Mouse (Mus musculus) forebrain, embryonic 16.5 days (tissue): ENCODE data around the gene Popdc3. TPM values are rescaled to one million over a fixed set of nuclear protein-coding genes. Genes with fewer than 3 reads are reported as not detected.

Experiments used
- ATAC-seq: fragments of 200-750 bp; cut with Nextera tagmentation; 2 replicates; pipeline ENCODE4 v1.8.0; 2017; ENCODE audit warnings: mild to moderate bottlenecking, moderate library complexity
- H3K27ac ChIP-seq: fragments of 300-500 bp; sonication (generic); 2 replicates; pipeline ENCODE4 v1.5.1; 2014; ENCODE audit warnings: low read length, control low read depth
- H3K27me3 ChIP-seq: fragments of 300-500 bp; sonication (generic); replicated peaks from 2 replicates; pipeline ENCODE4 v1.6.1; 2014; ENCODE audit warnings: low read length; ENCODE audit not compliant: control insufficient read depth, insufficient read depth
- H3K36me3 ChIP-seq: fragments of 300-500 bp; sonication (generic); 2 replicates; pipeline ENCODE4 v1.6.1; 2014; ENCODE audit not compliant: control insufficient read depth, insufficient read depth
- H3K4me1 ChIP-seq: fragments of 300-500 bp; sonication (generic); replicated peaks from 2 replicates; pipeline ENCODE4 v1.6.1; 2014; ENCODE audit warnings: low read length; ENCODE audit not compliant: control insufficient read depth, insufficient read depth
- H3K4me2 ChIP-seq: fragments of 300-500 bp; sonication (generic); 2 replicates; pipeline ENCODE4 v1.6.1; 2014; ENCODE audit warnings: mild to moderate bottlenecking, low read length, control low read depth
- H3K4me3 ChIP-seq: fragments of 300-500 bp; sonication (generic); replicated peaks from 2 replicates; pipeline ENCODE4 v1.5.1; 2014; ENCODE audit warnings: mild to moderate bottlenecking, low read length, control low read depth
- H3K9ac ChIP-seq: fragments of 300-500 bp; sonication (generic); replicated peaks from 2 replicates; pipeline ENCODE4 v1.6.1; 2014; ENCODE audit warnings: low read depth, low read length, control low read depth
- H3K9me3 ChIP-seq: fragments of 300-500 bp; sonication (generic); 2 replicates; pipeline ENCODE4 v1.6.1; 2016; ENCODE audit warnings: low read length; ENCODE audit not compliant: control insufficient read depth
- WGBS: fragments of 180-500 bp; shearing (Covaris S2); extraction: QIAGEN DNeasy Blood & Tissue Kit; methylation state at CpG from one replicate; pipeline ENCODE4 v1.1.7; 2014; 5-methylcytosine and 5-hydroxymethylcytosine counted together
- polyA plus RNA-seq: library from polyadenylated mRNA; unstranded; fragments of >200 nt; fragmentation: Nextera tagmentation; extraction: Ambion mirVana; gene quantifications from 2 replicates; pipeline ENCODE4 v1.2.1, GENCODE M21; 2015

The Popdc3 gene
- polyA plus RNA-seq, 1 experiment from 2014 or later, result 0.41 TPM

DNA sequence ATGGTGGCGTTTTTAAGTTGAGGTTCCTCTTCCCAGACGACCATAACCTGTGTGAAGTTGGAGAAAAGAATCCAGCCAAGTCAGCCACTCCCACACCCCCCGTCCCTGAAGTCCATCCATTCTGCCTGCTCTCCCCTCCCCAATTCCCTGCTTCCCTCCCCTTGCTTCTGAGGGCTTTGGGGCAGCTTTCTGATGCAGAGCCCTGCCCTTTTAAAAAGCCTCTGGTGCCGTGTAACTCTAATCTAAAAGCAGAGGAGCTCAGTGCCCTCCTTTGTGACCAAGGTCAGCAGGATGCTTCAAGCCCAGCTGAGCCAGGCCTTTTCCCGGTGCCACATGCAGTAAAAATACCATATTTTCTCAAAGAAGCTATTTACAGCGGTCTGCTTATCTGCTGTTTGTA is 31.1 kb upstream of the Popdc3 start:
- H3K4me1 ChIP-seq, result 0 out of 2 replicates have a peak, but pooled peaks cover 8% of the 10 kb centered on the region
- no peaks in the 10 kb centered on the region for H3K9me3 ChIP-seq
- no peaks in the 10 kb centered on the region for H3K27me3 ChIP-seq
- no peak overlapping the region for H3K9ac ChIP-seq
- ATAC-seq, result no peak
- no peak overlapping the region for H3K27ac ChIP-seq
- 19% methylated on average over 6 of the region's 6 CpGs for WGBS
- no peak overlapping the region for H3K4me2 ChIP-seq
- no peaks in the 10 kb centered on the region for H3K36me3 ChIP-seq
- no peak overlapping the region for H3K4me3 ChIP-seq

DNA sequence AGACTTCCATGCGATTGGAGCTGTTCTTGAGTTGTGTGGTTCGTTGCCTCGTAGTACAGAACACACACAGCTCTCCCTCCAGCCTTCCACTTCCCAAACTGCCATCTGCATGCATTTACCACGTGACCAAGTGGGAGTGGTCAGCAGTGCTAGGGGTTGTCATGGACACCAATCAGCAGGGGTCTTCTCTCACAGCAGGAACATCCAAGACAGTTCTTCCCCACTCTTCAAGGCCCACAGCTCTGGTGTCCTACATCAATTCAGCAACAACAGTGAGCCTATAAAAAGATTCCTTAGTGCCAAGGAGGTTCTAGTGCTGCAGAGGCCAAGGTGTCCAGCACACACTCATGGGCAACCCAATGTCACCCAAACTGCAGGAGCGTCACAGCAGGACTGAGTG is 26.8 kb upstream of the Popdc3 start:
- H3K36me3 ChIP-seq, result peaks cover 6% of the 10 kb centered on the region

DNA sequence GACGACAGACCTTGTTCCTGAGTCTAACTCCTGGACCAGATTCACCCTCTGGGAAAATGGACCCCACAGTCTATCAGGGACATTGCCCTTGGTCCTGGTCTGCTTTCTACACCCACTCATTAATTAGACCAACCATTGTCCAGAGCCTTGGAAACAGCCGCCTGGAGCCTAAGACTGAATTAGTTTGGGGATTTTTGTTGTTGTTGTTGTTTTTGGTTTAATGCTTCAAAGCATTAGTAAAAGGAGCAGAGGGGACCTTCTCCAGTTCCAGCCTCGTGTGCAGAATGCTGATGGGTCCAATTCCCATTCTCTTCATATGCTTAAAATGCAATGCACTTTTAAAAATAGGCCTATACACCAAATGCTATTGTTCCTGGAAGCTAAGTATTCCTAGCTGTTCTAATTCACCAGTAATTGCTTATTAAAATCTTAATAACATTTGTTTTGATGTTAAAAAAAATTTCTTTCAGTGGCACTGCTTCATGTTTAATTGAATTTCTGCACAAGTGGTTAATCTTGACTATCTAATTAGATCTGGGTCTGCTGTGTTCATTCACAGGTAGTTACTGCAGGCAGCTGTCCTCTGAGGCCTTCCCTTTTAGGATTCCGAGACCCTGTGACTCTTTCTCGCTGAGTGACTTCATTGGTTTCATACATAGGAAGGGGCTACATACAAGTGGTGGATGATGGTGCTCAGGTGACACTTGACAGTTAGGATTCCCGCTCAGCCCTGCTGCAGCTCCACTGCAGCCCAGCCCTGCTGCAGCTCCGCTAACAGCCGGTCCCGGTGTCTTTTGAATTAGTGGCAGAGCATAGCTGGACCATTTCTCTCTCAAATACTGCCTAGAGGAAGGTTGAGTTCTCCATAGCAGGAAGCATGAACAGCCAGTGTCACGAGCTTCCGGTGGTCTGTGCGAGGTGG is 25.9 kb upstream of the Popdc3 start:
- peak; percentile 51; the same call in 1 of the 2 replicates for ATAC-seq
- 56% methylated on average over 12 of the region's 12 CpGs for whole genome bisulfite sequencing
- Histone ChIP-seq H3K4me3 (no peak overlapping the region), H3K36me3 (peaks cover 6% of the 10 kb centered on the region), H3K4me2 (no peak overlapping the region), H3K27me3 (no peaks in the 10 kb centered on the region), H3K9ac (no peak overlapping the region), H3K9me3 (no peaks in the 10 kb centered on the region), H3K27ac (no peak overlapping the region), H3K4me1 (0 out of 2 replicates have a peak, but pooled peaks cover 4% of the 10 kb centered on the region)

More for the DNA sequence above, 26.8 kb upstream of the Popdc3 start:
- WGBS, result 61% methylated on average over 5 of the region's 5 CpGs
- 0 out of 2 replicates have a peak, but pooled peaks cover 8% of the 10 kb centered on the region for H3K4me1 ChIP-seq
- no peak overlapping the region for H3K4me2 ChIP-seq
- H3K9me3 ChIP-seq, result no peaks in the 10 kb centered on the region
- H3K9ac ChIP-seq, result no peak overlapping the region
- no peak for ATAC-seq
- no peak overlapping the region for H3K27ac ChIP-seq
- no peaks in the 10 kb centered on the region for H3K27me3 ChIP-seq
- no peak overlapping the region for H3K4me3 ChIP-seq

DNA sequence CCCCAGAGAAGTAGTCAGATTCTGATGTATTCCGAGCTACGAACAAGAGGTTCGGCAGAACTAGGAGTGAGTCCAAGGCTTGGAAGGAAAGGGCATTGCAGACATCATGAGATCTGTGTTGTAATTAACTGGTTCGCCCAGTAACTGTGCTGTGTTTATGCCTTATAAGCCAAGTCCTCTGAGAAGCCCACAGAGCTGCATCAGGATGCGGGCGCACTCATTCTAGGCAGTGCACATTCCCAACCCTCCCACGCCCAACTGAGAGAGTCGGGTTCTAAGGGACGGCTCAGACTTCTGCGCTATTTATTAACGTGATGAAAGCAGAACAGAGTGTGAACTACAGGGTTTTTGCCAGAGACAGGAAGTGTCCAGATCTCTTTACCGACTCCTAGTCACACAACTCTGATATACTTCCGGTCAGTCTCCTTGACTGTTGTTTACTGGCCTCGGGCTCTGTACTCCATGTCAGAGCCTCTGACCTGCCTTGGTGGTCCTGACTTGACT is 23.3 kb upstream of the Popdc3 start:
- WGBS, result 96% methylated on average over 14 of the region's 14 CpGs
- Histone ChIP-seq H3K9ac (no peak overlapping the region), H3K4me1 (0 out of 2 replicates have a peak, but pooled peaks cover 4% of the 10 kb centered on the region), H3K27me3 (no peaks in the 10 kb centered on the region), H3K27ac (no peak overlapping the region), H3K4me2 (no peak overlapping the region), H3K36me3 (peaks cover 18% of the 10 kb centered on the region), H3K4me3 (no peak overlapping the region), H3K9me3 (no peaks in the 10 kb centered on the region)
- no peak for ATAC-seq

DNA sequence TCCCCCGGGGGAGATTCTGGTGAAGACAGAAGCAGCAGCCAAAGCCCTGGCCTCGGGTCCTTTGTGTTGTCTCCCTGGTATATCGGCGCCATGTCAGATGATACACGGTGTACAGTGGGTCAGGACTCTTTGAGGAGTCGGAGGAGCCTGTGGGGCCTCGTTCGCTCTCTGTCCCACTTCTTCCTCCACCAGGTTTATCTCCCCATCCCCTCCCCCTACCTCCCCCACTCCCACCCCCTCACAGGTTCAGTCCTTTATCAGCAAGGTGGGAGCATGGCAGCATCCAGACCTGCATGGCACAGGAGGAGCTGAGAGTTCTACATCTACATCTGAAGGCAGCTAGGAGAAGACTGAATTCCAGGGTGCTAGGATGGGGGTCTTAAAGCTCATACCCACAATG is 12.0 kb upstream of the Popdc3 start:
- Histone ChIP-seq H3K4me3 (no peak overlapping the region), H3K9ac (no peak overlapping the region), H3K36me3 (no peaks in the 10 kb centered on the region), H3K27ac (no peak overlapping the region), H3K9me3 (no peaks in the 10 kb centered on the region), H3K4me1 (no peaks in the 10 kb centered on the region), H3K4me2 (no peak overlapping the region), H3K27me3 (no peaks in the 10 kb centered on the region)
- no peak for ATAC-seq
- WGBS, result 92% methylated on average over 8 of the region's 8 CpGs

DNA sequence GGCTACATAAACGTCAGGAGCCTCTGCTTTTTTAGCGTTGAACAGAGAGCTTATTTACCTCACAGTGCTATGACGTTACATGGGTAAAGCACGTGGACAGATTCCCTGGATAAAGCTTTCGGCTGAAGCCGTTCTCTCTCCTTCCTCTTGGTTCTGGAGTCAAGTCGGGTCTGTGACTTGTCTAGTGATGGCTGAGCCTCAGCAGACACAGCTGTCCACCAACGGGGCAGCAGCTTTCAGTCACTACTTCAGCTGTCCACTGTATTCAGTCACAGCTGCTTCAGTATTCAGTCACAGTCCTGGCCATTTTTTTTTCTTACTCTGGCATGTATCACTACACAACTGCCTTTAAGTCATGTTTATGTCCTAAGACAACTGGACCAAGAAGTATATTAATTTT is 4.0 kb upstream of the Popdc3 start:
- Histone ChIP-seq H3K9ac (no peak overlapping the region), H3K27me3 (no peaks in the 10 kb centered on the region), H3K36me3 (no peaks in the 10 kb centered on the region), H3K4me1 (no peaks in the 10 kb centered on the region), H3K9me3 (no peaks in the 10 kb centered on the region), H3K4me2 (no peak overlapping the region), H3K27ac (no peak overlapping the region), H3K4me3 (no peak overlapping the region)
- ATAC-seq, result no peak
- 93% methylated on average over 8 of the region's 8 CpGs for WGBS

DNA sequence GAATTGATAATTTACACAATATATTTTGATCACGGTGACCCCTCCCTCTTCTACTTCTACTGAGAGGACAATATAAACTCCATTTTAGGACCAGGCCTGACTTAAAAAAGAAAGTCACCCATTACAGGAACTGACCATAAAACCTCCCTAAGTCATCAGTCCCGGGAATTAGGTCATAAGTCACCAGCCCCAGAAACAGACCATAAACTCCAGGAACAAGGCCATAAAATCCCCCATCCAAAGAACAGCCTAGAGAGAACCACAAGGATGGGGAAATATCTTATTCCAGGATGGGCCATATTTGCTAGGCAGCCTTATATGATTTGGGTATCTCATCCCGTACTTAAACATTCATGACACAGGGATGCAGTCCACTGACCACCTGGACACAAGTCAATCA is 3.6 kb upstream of the Popdc3 start:
- 96% methylated on average over 3 of the region's 3 CpGs for WGBS
- Histone ChIP-seq H3K4me1 (no peaks in the 10 kb centered on the region), H3K27me3 (no peaks in the 10 kb centered on the region), H3K27ac (no peak overlapping the region), H3K9ac (no peak overlapping the region), H3K4me3 (no peak overlapping the region), H3K36me3 (no peaks in the 10 kb centered on the region), H3K4me2 (no peak overlapping the region), H3K9me3 (no peaks in the 10 kb centered on the region)
- no peak for ATAC-seq

DNA sequence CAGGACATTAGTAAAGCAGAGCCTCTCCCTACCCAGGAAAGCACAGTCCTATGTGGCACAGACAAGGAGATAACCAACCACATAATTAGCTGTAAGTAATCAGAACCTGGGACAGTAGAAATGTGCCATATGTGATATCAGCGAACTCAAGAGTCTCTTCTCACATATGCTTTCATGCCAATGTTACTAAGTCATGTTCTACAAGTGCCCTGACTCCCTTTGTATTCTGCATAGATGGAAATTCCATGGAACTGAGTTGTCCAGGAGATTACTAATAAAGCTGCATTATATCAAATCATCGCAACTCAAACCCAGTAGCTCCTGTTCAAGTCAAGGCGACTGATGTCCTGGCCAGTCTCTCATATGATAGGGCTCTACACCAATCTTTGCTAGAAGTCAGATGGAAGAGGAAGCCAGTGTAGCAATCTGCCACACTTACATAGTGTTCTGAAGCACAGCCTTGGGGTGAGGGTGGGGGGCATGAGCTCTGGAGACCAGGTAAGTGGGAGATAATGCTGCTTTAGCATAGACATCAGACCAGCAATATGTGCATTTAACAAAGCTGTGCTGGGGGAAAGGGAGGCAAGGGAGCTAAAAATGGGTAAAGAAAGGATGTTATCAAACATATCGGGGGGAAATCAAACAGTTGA is 2.9 kb downstream of the Popdc3 start:
- H3K9me3 ChIP-seq, result no peaks in the 10 kb centered on the region
- H3K27me3 ChIP-seq, result no peaks in the 10 kb centered on the region
- no peaks in the 10 kb centered on the region for H3K36me3 ChIP-seq
- 92% methylated on average over 4 of the region's 4 CpGs for WGBS
- no peak overlapping the region for H3K4me2 ChIP-seq
- no peaks in the 10 kb centered on the region for H3K4me1 ChIP-seq
- no peak overlapping the region for H3K27ac ChIP-seq
- no peak overlapping the region for H3K9ac ChIP-seq
- H3K4me3 ChIP-seq, result no peak overlapping the region
- no peak for ATAC-seq

DNA sequence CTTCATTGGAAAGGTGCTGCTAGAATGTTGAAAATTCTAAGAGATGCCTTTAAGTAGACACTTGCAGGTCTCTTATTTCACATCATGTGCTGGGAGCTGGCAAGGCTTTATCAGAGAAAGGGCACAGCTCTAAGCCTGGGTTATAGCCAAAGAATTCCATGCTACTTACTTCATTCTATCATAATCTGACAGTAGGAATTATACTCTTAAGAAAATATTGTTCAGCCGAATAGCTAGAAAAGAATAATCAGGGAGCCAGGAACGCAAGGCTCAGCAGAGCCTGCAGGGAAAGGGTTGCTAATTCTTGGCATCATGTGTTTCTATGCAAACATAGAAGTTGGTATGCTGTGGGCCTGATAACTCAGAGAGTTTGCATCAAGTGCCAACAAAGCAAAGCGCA is 3.4 kb downstream of the Popdc3 start:
- 83% methylated on average over 3 of the region's 3 CpGs for WGBS
- no peaks in the 10 kb centered on the region for H3K9me3 ChIP-seq
- H3K27me3 ChIP-seq, result no peaks in the 10 kb centered on the region
- ATAC-seq, result no peak
- no peak overlapping the region for H3K4me3 ChIP-seq
- H3K36me3 ChIP-seq, result no peaks in the 10 kb centered on the region
- no peak overlapping the region for H3K9ac ChIP-seq
- H3K4me1 ChIP-seq, result no peaks in the 10 kb centered on the region
- H3K4me2 ChIP-seq, result no peak overlapping the region
- no peak overlapping the region for H3K27ac ChIP-seq
